Comparison of ENCODE assay signal across 23 mouse cellular contexts in genomic region chr7:30959786-30960349, GRCm38 (mm10). TPM values are rescaled to one million over a fixed set of nuclear protein-coding genes. Genes with fewer than 3 reads are reported as not detected.
A peak's percentile ranks its signal among the peaks of the same experiment; 100 is the strongest.
DNase-seq lines count a peak whose midpoint lies in the region; ATAC-seq and TF ChIP-seq lines count a peak whose summit lies in the region.
"Had no signal": no experiment of that assay in that cellular context is flagged by ENCODE, and none has a peak within 500 bp of the region (broad histone marks: within the 10 kb centered on the region; RNA-seq: fewer than 3 reads in every experiment).

No protein-coding gene starts in this region.

- no peaks in the 10 kb centered on the region for H3K27me3 ChIP-seq in heart, adult 2 months (ENCODE audit: control insufficient read depth, insufficient read depth, low read length)
- H3K27me3 ChIP-seq in heart, embryonic 10.5 days (ENCODE audit: insufficient read depth, poor library complexity, severe bottlenecking), result no peaks in the 10 kb centered on the region
- H3K27me3 ChIP-seq in midbrain, embryonic 11.5 days (ENCODE audit: control insufficient read depth, insufficient read depth, low read length), result no peaks in the 10 kb centered on the region
- H3K27me3 ChIP-seq in midbrain, embryonic 10.5 days (ENCODE audit: low read depth, poor library complexity, severe bottlenecking), result no peaks in the 10 kb centered on the region
- no peaks in the 10 kb centered on the region for H3K27me3 ChIP-seq in myocyte (ENCODE audit: control insufficient read depth, insufficient read depth, insufficient read length)
- H3K27me3 ChIP-seq: embryonic facial prominence, embryonic 13.5 days; forebrain, embryonic 13.5 days; heart, embryonic 12.5 days; hindbrain, embryonic 15.5 days had no signal

- no peak overlapping the region for H3K4me3 ChIP-seq in heart, adult 2 months
- no peak overlapping the region for H3K4me3 ChIP-seq in heart, embryonic 10.5 days
- H3K4me3 ChIP-seq in midbrain, embryonic 11.5 days (ENCODE audit: low read depth, low read length), result no peak overlapping the region
- no peak overlapping the region for H3K4me3 ChIP-seq in midbrain, embryonic 10.5 days
- no peak overlapping the region for H3K4me3 ChIP-seq in myocyte
- H3K4me3 ChIP-seq: embryonic facial prominence, embryonic 13.5 days; forebrain, embryonic 13.5 days; gastrocnemius, adult 2 months; heart, embryonic 12.5 days; hindbrain, embryonic 15.5 days had no signal

- no peaks in the 10 kb centered on the region for H3K36me3 ChIP-seq in heart, adult 2 months (ENCODE audit: control insufficient read depth, insufficient read depth, low read length)
- peaks cover 26% of the 10 kb centered on the region for H3K36me3 ChIP-seq in heart, embryonic 10.5 days
- H3K36me3 ChIP-seq in midbrain, embryonic 11.5 days (ENCODE audit: control insufficient read depth, insufficient read depth, low read length), result peaks cover 5% of the 10 kb centered on the region; the same call in 1 of the 2 replicates
- H3K36me3 ChIP-seq in midbrain, embryonic 10.5 days, result peaks cover 37% of the 10 kb centered on the region
- no peaks in the 10 kb centered on the region for H3K36me3 ChIP-seq in myocyte (ENCODE audit: control insufficient read depth, insufficient read depth)
- H3K36me3 ChIP-seq: hindbrain, embryonic 15.5 days had no signal

- H3K79me2 ChIP-seq in heart, adult 2 months (replicated peaks; ENCODE audit: control insufficient read depth, insufficient read depth, low read length), result no peaks in the 10 kb centered on the region
- H3K79me2 ChIP-seq in myocyte (ENCODE audit: control insufficient read depth, insufficient read depth), result peaks cover 6% of the 10 kb centered on the region

- H3K9me3 ChIP-seq in heart, embryonic 10.5 days, result no peaks in the 10 kb centered on the region
- no peaks in the 10 kb centered on the region for H3K9me3 ChIP-seq in midbrain, embryonic 11.5 days (ENCODE audit: control insufficient read depth, low read length)
- no peaks in the 10 kb centered on the region for H3K9me3 ChIP-seq in midbrain, embryonic 10.5 days (replicated peaks)
- H3K9me3 ChIP-seq: embryonic facial prominence, embryonic 13.5 days; forebrain, embryonic 13.5 days; heart, embryonic 12.5 days; hindbrain, embryonic 15.5 days had no signal

- H3K4me1 ChIP-seq in heart, adult 2 months (ENCODE audit: control insufficient read depth, insufficient read depth, low read length), result peaks cover 4% of the 10 kb centered on the region
- H3K4me1 ChIP-seq in heart, embryonic 10.5 days, result peaks cover 20% of the 10 kb centered on the region
- peaks cover 18% of the 10 kb centered on the region for H3K4me1 ChIP-seq in midbrain, embryonic 11.5 days (ENCODE audit: control insufficient read depth, insufficient read depth, low read length)
- peaks cover 25% of the 10 kb centered on the region for H3K4me1 ChIP-seq in midbrain, embryonic 10.5 days

- TF ChIP-seq POLR2A in heart, adult 2 months (IDR thresholded peaks at IDR 0.05; ENCODE audit: insufficient read depth, low read depth, low read length), result 0 out of 2 replicates have a peak, but pooled peaks have one; percentile 26
- TF ChIP-seq POLR2A in myocyte (IDR thresholded peaks at IDR 0.05; ENCODE audit: insufficient read length, low read depth), result no peak

- H3K27ac ChIP-seq in heart, adult 2 months, result no peak overlapping the region
- no peak overlapping the region for H3K27ac ChIP-seq in heart, embryonic 10.5 days
- H3K27ac ChIP-seq in midbrain, embryonic 11.5 days (ENCODE audit: low read depth, low read length), result no peak overlapping the region
- no peak overlapping the region for H3K27ac ChIP-seq in midbrain, embryonic 10.5 days (replicated peaks)
- H3K27ac ChIP-seq: embryonic facial prominence, embryonic 13.5 days; forebrain, embryonic 13.5 days; gastrocnemius, adult 2 months; hindbrain, embryonic 15.5 days had no signal

- intact Hi-C loops in heart, adult 2 months (cut with DNase I), result loop anchor here (5.0 to 10.0 kb wide), 4 partner anchors 82 to 365 kb away; partner anchors contain the start of genes Fxyd5 and Zbtb32

- no peak for TF ChIP-seq EP300 in heart, adult 2 months (IDR thresholded peaks at IDR 0.05; ENCODE audit: insufficient read depth, low read depth, low read length)

- no peak overlapping the region for H3ac ChIP-seq in myocyte (ENCODE audit: control insufficient read depth, insufficient read length)

- no peak overlapping the region for H3K4me2 ChIP-seq in midbrain, embryonic 11.5 days
- no peak overlapping the region for H3K4me2 ChIP-seq in myocyte (ENCODE audit: low read depth)
- H3K4me2 ChIP-seq: embryonic facial prominence, embryonic 13.5 days; forebrain, embryonic 13.5 days; heart, embryonic 12.5 days; hindbrain, embryonic 15.5 days had no signal

- no peak overlapping the region for H3K9ac ChIP-seq in heart, adult 2 months (ENCODE audit: low read depth, low read length)
- H3K9ac ChIP-seq in midbrain, embryonic 11.5 days (ENCODE audit: low read length), result no peak overlapping the region
- H3K9ac ChIP-seq: embryonic facial prominence, embryonic 13.5 days; forebrain, embryonic 13.5 days; heart, embryonic 12.5 days; hindbrain, embryonic 15.5 days had no signal

- ATAC-seq in midbrain, embryonic 11.5 days (ENCODE audit: low FRiP score), result no peak
- ATAC-seq: forebrain, embryonic 13.5 days; intestine, embryonic 16.5 days had no signal

- no peak for TF ChIP-seq CTCF in heart, adult 2 months (IDR thresholded peaks at IDR 0.05)

- DNase-seq in adrenal gland, adult 2 months, result peak; percentile 56
- DNase-seq in adrenal gland, adult 8-10 months, result no peak
- DNase-seq in heart, adult 2 months, result no peak
- no peak for DNase-seq in heart, embryonic 10.5 days (ENCODE audit: low spot score)
- DNase-seq in midbrain, embryonic 11.5 days (ENCODE audit: low spot score, missing footprints), result peak; percentile 81
- DNase-seq in midbrain, embryonic 10.5 days (ENCODE audit: low spot score), result no peak
- no peak for DNase-seq in gastrocnemius, adult 8-10 months (ENCODE audit: low spot score in 2 of 2)
- DNase-seq: cerebellum, adult 18-20 months; cerebellum, adult 9-11 months; cerebellum, postnatal 36 days; gastrocnemius, adult 2 months; gastrocnemius, postnatal 36 days; heart, adult 18-20 months had no signal

- WGBS in heart, adult 2 months, result 82% methylated on average over 6 of the region's 6 CpGs
- WGBS in heart, embryonic 10.5 days, result 89% methylated on average over 6 of the region's 6 CpGs
- 84% methylated on average over 6 of the region's 6 CpGs for WGBS in midbrain, embryonic 11.5 days
- 91% methylated on average over 6 of the region's 6 CpGs for WGBS in midbrain, embryonic 10.5 days

RNA-seq across cellular contexts. Expression of gene Usf2, which starts 3.3 kb away (rescaled TPM):
- total RNA-seq in adrenal gland, adult 2 months (2021), result 100 to 1,000 TPM; 146 to 166 TPM
- 376 and 393 TPM in 2 replicates for polyA plus RNA-seq in adrenal gland, adult 2 months (2012; rRNA removed)
- total RNA-seq in adrenal gland, adult 8-10 months (2022), result 100 to 1,000 TPM; 116 to 131 (median 127) TPM
- total RNA-seq in heart, adult 2 months (2021), result 100 to 1,000 TPM; 103 to 110 TPM
- 124 and 135 TPM in 2 replicates for polyA plus RNA-seq in heart, adult 2 months (2012; rRNA removed)
- 15.0 and 26.9 TPM in 2 replicates for polyA plus RNA-seq in heart, embryonic 10.5 days (2016; fragmentation: Nextera tagmentation; extraction: Ambion mirVana)
- polyA plus RNA-seq in midbrain, embryonic 11.5 days (2014; fragmentation: Nextera tagmentation; extraction: Ambion mirVana), result 20.6 and 21.7 TPM in 2 replicates
- polyA plus RNA-seq in midbrain, embryonic 10.5 days (2016; fragmentation: Nextera tagmentation; extraction: Ambion mirVana), result 22.6 and 23.5 TPM in 2 replicates
- 88.6 TPM for polyA plus RNA-seq in myocyte (2012; fragmentation: generic; extraction: Trizol)
- 10 to 100 TPM; 75.5 to 96.0 (median 89.5) TPM for total RNA-seq in gastrocnemius, adult 8-10 months (2022)

RNA-seq across cellular contexts. Expression of gene Lsr, which starts 13.4 kb away (rescaled TPM):
- 10 to 100 TPM in 1 of 2 experiments, 1 to 10 TPM in 1; 9.2 to 13.7 TPM for total RNA-seq in adrenal gland, adult 2 months (2021)
- 17.5 and 24.0 TPM in 2 replicates for polyA plus RNA-seq in adrenal gland, adult 2 months (2012; rRNA removed)
- 10 to 100 TPM in 2 of 4 experiments, 1 to 10 TPM in 2; 4.1 to 36.6 (median 13.7) TPM for total RNA-seq in adrenal gland, adult 8-10 months (2022)
- total RNA-seq in heart, adult 2 months (2021), result 1 to 10 TPM; 3.7 to 4.3 TPM
- 5.6 and 7.6 TPM in 2 replicates for polyA plus RNA-seq in heart, adult 2 months (2012; rRNA removed)
- polyA plus RNA-seq in heart, embryonic 10.5 days (2016; fragmentation: Nextera tagmentation; extraction: Ambion mirVana), result 16.6 and 40.3 TPM in 2 replicates
- polyA plus RNA-seq in midbrain, embryonic 11.5 days (2014; fragmentation: Nextera tagmentation; extraction: Ambion mirVana), result 10.2 and 13.1 TPM in 2 replicates
- 22.0 and 25.3 TPM in 2 replicates for polyA plus RNA-seq in midbrain, embryonic 10.5 days (2016; fragmentation: Nextera tagmentation; extraction: Ambion mirVana)
- 0.02 TPM for polyA plus RNA-seq in myocyte (2012; fragmentation: generic; extraction: Trizol)
- total RNA-seq in gastrocnemius, adult 8-10 months (2022), result under 1 TPM in 3 of 4 experiments, not detected in 1; 0.29 to 0.56 (median 0.54) TPM
- total RNA-seq: MEL had no signal

RNA-seq across cellular contexts. Expression of gene Fam187b, which starts 13.7 kb away (rescaled TPM):
- under 1 TPM; 0.37 to 0.59 TPM for total RNA-seq in adrenal gland, adult 2 months (2021)
- 0.18 and 0.38 TPM in 2 replicates for polyA plus RNA-seq in adrenal gland, adult 2 months (2012; rRNA removed)
- total RNA-seq in adrenal gland, adult 8-10 months (2022), result 1 to 10 TPM in 2 of 4 experiments, under 1 TPM in 2; 0.38 to 2.2 (median 0.84) TPM
- total RNA-seq in heart, adult 2 months (2021), result not detected
- 0.29 and 0.53 TPM in 2 replicates for polyA plus RNA-seq in heart, adult 2 months (2012; rRNA removed)
- 1.2 and 2.5 TPM in 2 replicates for polyA plus RNA-seq in heart, embryonic 10.5 days (2016; fragmentation: Nextera tagmentation; extraction: Ambion mirVana)
- polyA plus RNA-seq in midbrain, embryonic 11.5 days (2014; fragmentation: Nextera tagmentation; extraction: Ambion mirVana), result 0.25 and 0.62 TPM in 2 replicates
- polyA plus RNA-seq in midbrain, embryonic 10.5 days (2016; fragmentation: Nextera tagmentation; extraction: Ambion mirVana), result 0.71 and 0.91 TPM in 2 replicates
- not detected for polyA plus RNA-seq in myocyte (2012; fragmentation: generic; extraction: Trizol)
- total RNA-seq in gastrocnemius, adult 8-10 months (2022), result under 1 TPM in 1 of 4 experiments, not detected in 3; 0.19 TPM
- total RNA-seq: gastrocnemius, adult 2 months; gastrocnemius, postnatal 36 days; heart, adult 18-20 months; MEL had no signal
- polyA plus RNA-seq: C2C12 had no signal

RNA-seq across cellular contexts. Expression of gene Hamp, which starts 16.0 kb away (rescaled TPM):
- 10 to 100 TPM in 1 of 2 experiments, not detected in 1; 49.9 TPM for total RNA-seq in adrenal gland, adult 2 months (2021)
- 63.2 and 115 TPM in 2 replicates for polyA plus RNA-seq in adrenal gland, adult 2 months (2012; rRNA removed)
- total RNA-seq in adrenal gland, adult 8-10 months (2022), result 10 to 100 TPM in 1 of 4 experiments, 1 to 10 TPM in 1, under 1 TPM in 1, not detected in 1; 0.99 to 15.0 (median 1.0) TPM
- total RNA-seq in heart, adult 2 months (2021), result 10 to 100 TPM; 11.8 to 14.2 TPM
- 114 and 141 TPM in 2 replicates for polyA plus RNA-seq in heart, adult 2 months (2012; rRNA removed)
- not detected in 2 replicates for polyA plus RNA-seq in heart, embryonic 10.5 days (2016; fragmentation: Nextera tagmentation; extraction: Ambion mirVana)
- polyA plus RNA-seq in midbrain, embryonic 11.5 days (2014; fragmentation: Nextera tagmentation; extraction: Ambion mirVana), result 0.40 TPM in 1 of 2 replicates, not detected in the other
- not detected in 2 replicates for polyA plus RNA-seq in midbrain, embryonic 10.5 days (2016; fragmentation: Nextera tagmentation; extraction: Ambion mirVana)
- not detected for polyA plus RNA-seq in myocyte (2012; fragmentation: generic; extraction: Trizol)
- under 1 TPM in 1 of 4 experiments, not detected in 3; 0.86 TPM for total RNA-seq in gastrocnemius, adult 8-10 months (2022)
- total RNA-seq: gastrocnemius, adult 2 months; gastrocnemius, postnatal 36 days; MEL had no signal
- polyA plus RNA-seq: C2C12; embryonic facial prominence, embryonic 13.5 days; forebrain, embryonic 13.5 days; heart, embryonic 12.5 days; heart, embryonic 16.5 days; hindbrain, embryonic 11.5 days; hindbrain, embryonic 15.5 days; intestine, embryonic 16.5 days had no signal

RNA-seq across cellular contexts. Expression of gene Hamp2, which starts 35.4 kb away (rescaled TPM):
- 10 to 100 TPM in 1 of 2 experiments, not detected in 1; 16.6 TPM for total RNA-seq in adrenal gland, adult 2 months (2021)
- 2.6 and 17.4 TPM in 2 replicates for polyA plus RNA-seq in adrenal gland, adult 2 months (2012; rRNA removed)
- 1 to 10 TPM in 3 of 4 experiments, not detected in 1; 1.3 to 4.2 (median 2.6) TPM for total RNA-seq in adrenal gland, adult 8-10 months (2022)
- total RNA-seq in heart, adult 2 months (2021), result 1 to 10 TPM; 2.8 to 4.5 TPM
- 2.1 and 4.7 TPM in 2 replicates for polyA plus RNA-seq in heart, adult 2 months (2012; rRNA removed)
- polyA plus RNA-seq in heart, embryonic 10.5 days (2016; fragmentation: Nextera tagmentation; extraction: Ambion mirVana), result not detected in 2 replicates
- not detected in 2 replicates for polyA plus RNA-seq in midbrain, embryonic 11.5 days (2014; fragmentation: Nextera tagmentation; extraction: Ambion mirVana)
- not detected in 2 replicates for polyA plus RNA-seq in midbrain, embryonic 10.5 days (2016; fragmentation: Nextera tagmentation; extraction: Ambion mirVana)
- not detected for polyA plus RNA-seq in myocyte (2012; fragmentation: generic; extraction: Trizol)
- total RNA-seq in gastrocnemius, adult 8-10 months (2022), result not detected
- total RNA-seq: gastrocnemius, adult 2 months; gastrocnemius, postnatal 36 days; MEL had no signal
- polyA plus RNA-seq: C2C12; forebrain, embryonic 13.5 days; heart, embryonic 12.5 days; heart, embryonic 16.5 days; hindbrain, embryonic 11.5 days; hindbrain, embryonic 15.5 days; intestine, embryonic 16.5 days had no signal

Comparison
In these comparisons a context has a peak if more than half of its experiments do, and no peak if none do; other contexts are left out.
1. DNase-seq: peak in adrenal gland, adult 2 months (single experiment) and midbrain, embryonic 11.5 days (single experiment); none in adrenal gland, adult 8-10 months (single experiment), heart, adult 2 months (0 of 2), heart, embryonic 10.5 days (single experiment), midbrain, embryonic 10.5 days (single experiment) and gastrocnemius, adult 8-10 months (0 of 2).